Mouse (Mus musculus): ENCODE results near the gene Asap2.

DNA sequence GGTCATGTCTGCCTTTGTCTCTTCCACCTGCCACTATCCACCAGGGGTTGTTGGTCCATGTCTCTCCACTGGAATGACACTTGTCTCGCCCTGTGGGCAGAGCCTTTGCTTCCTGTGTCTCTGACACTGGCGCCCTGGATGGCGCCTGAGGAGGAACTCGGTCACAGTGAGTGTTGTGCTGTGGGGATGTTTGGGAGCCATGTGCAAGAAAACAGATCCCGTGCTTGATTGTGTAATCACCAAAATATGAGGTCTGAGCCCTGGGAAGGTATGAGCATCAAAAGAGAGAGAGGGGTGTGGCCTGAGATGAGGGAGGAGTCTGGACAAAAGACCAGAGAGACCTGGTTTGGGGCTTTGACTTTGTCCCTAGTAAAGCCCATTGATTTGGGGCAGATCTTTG is 154.8 kb downstream of the Asap2 start:
- no peak for TF ChIP-seq CTCF (IDR thresholded peaks at IDR 0.05; ENCODE audit: insufficient read depth, low read length)
- no peak for TF ChIP-seq POLR2A (IDR thresholded peaks at IDR 0.05; ENCODE audit: borderline replicate concordance, extremely low read depth, low read depth, low read length)

Measured in lung, adult 2 months (tissue).